Mouse (Mus musculus): Measurements from ENCODE around the gene Gm21985. TPM values are rescaled to one million over a fixed set of nuclear protein-coding genes. Genes with fewer than 3 reads are reported as not detected.

Gene Gm21985
- polyA plus RNA-seq, 1 experiment from 2014 or later = not detected

DNA sequence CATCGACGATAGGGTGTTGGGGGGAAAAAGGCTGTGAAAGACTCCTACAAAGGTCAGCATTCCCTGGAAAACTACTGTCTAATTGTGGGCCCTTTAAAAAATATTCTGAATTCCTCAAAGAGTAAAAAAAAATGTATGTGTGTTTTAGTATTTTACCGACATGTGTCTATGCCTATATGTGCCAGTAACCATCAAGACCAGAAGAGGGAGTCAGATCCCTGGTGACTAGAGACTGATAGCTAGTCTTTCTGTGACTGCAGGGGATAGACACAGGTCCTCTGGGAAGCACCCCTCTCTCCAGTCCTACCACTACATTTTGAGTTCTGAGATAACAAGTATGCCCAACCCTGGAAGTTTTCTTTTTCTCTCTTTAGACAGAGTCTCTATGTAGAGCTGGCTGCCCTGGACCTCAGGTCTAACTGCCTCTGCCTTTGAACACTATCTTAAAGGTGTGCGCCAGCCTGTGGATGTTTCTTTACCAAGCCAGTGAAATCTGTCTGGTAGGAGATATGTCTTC, 3.3 kb upstream of the Gm21985 start:
- TF ChIP-seq CTCF (IDR thresholded peaks at IDR 0.05; ENCODE audit: low read depth) = peak; percentile 71

DNA sequence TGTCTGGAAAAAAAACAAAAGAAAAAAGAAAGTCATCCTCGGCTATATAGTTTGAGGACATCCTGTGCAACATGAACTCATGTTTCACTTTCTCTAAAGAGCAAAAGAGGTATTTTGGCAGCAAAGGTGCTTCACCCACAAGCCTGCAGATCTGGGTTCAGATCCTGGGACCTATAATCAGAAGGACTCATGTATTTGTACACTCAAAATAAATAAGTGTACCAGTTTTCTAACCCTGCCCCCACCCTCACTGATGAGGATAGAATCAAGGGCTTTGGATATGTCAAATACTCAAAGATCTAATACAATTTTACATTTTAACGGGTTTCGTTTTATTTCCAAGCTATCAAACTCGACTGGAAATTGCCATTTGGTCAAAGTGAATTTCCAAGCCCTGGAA, 1.8 kb upstream of the Gm21985 start:
- no peak for ATAC-seq
- Histone ChIP-seq H3K27me3 (replicated peaks; ENCODE audit: control insufficient read depth, insufficient read depth, low read length) (no peaks in the 10 kb centered on the region), H3K36me3 (ENCODE audit: control insufficient read depth, insufficient read depth) (no peaks in the 10 kb centered on the region), H3K4me1 (replicated peaks; ENCODE audit: control insufficient read depth, insufficient read depth, low read length) (no peaks in the 10 kb centered on the region; the same call in 1 of the 2 replicates), H3K4me2 (replicated peaks; ENCODE audit: low read depth) (no peak overlapping the region), H3K27ac (ENCODE audit: low read depth, low read length) (no peak overlapping the region), H3K9ac (ENCODE audit: low read depth, low read length) (no peak overlapping the region), H3K9me3 (ENCODE audit: control insufficient read depth) (no peaks in the 10 kb centered on the region), H3K4me3 (ENCODE audit: low read depth, low read length) (no peak overlapping the region)
- WGBS = 78% methylated on average over 4 of the region's 4 CpGs
- TF ChIP-seq CTCF (IDR thresholded peaks at IDR 0.05; ENCODE audit: low read depth) = no peak

More for the DNA sequence above, 3.3 kb upstream of the Gm21985 start:
- H3K4me1 ChIP-seq (replicated peaks; ENCODE audit: control insufficient read depth, insufficient read depth, low read length) = no peaks in the 10 kb centered on the region; the same call in 1 of the 2 replicates
- H3K9me3 ChIP-seq (ENCODE audit: control insufficient read depth) = no peaks in the 10 kb centered on the region
- H3K27me3 ChIP-seq (replicated peaks; ENCODE audit: control insufficient read depth, insufficient read depth, low read length) = no peaks in the 10 kb centered on the region
- H3K36me3 ChIP-seq (ENCODE audit: control insufficient read depth, insufficient read depth) = no peaks in the 10 kb centered on the region
- H3K27ac ChIP-seq (ENCODE audit: low read depth, low read length) = no peak overlapping the region
- ATAC-seq = peak; percentile 12; the same call in 1 of the 2 replicates
- H3K4me3 ChIP-seq (ENCODE audit: low read depth, low read length) = peak overlapping the region; percentile 70
- WGBS = 27% methylated on average over 4 of the region's 4 CpGs
- H3K9ac ChIP-seq (ENCODE audit: low read depth, low read length) = peak overlapping the region; percentile 51; the same call in 1 of the 2 replicates
- peak overlapping the region; percentile 79 for H3K4me2 ChIP-seq (replicated peaks; ENCODE audit: low read depth)

DNA sequence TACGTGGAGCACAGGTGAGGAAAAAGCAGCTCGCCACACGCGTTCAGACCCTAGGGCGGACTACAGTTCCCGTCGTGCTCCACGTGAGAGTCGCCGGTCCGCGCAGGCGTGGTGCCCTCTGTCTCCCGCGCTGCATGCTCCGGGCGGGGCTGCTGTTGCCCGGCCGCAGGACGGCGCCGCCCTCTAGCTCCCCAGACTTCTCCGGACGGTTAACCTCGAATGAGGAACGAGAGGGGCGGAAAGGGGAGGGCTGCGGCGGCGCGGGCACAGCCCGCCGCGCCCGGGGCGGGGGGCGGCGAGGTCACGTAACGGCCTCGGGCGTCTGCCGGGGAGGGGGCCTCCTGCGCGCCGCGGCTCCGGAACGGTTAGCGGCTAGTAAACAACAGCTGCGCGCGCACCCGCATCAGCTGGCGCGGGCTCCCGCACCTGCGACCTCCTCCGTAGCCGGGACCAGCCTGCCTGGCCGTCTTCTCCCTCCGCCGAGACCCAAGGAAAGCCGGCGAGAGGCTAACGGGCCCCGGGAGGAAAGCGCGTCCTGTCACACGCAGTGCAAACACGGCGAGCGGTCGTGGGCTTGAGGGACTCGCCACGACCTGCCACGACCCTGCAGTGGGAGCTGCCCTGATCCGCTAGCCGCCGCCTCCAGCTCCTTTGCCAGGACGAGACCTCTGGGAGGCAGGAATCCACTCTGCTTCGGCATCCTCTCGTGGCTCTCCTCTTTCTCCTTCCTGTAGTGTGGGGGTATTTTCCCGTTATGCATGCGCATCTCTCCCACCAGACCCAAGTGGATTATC, 469 bp upstream of the Gm21985 start, which contains the start of gene Slc12a6:
Gene Slc12a6 (plus strand): TSS at position 378 of the 794 bp plus-strand sequence.
- Histone ChIP-seq H3K9ac (ENCODE audit: low read depth, low read length) (peak within 1 kb of the TSS; percentile 78), H3K4me1 (replicated peaks; ENCODE audit: control insufficient read depth, insufficient read depth, low read length) (no peaks in the 10 kb centered on the region; the same call in 1 of the 2 replicates), H3K27ac (ENCODE audit: low read depth, low read length) (peak within 1 kb of the TSS; percentile 86), H3K4me3 (ENCODE audit: low read depth, low read length) (peak within 1 kb of the TSS; percentile 90), H3K9me3 (ENCODE audit: control insufficient read depth) (no peaks in the 10 kb centered on the region), H3K4me2 (replicated peaks; ENCODE audit: low read depth) (peak within 1 kb of the TSS; percentile 87), H3K27me3 (replicated peaks; ENCODE audit: control insufficient read depth, insufficient read depth, low read length) (no peaks in the 10 kb centered on the region), H3K36me3 (ENCODE audit: control insufficient read depth, insufficient read depth) (no peaks in the 10 kb centered on the region)
- peak; percentile 95 for ATAC-seq
- WGBS = under 1% methylated on average over 68 of the region's 85 CpGs
- TF ChIP-seq CTCF (IDR thresholded peaks at IDR 0.05; ENCODE audit: low read depth) = peak; percentile 50

DNA sequence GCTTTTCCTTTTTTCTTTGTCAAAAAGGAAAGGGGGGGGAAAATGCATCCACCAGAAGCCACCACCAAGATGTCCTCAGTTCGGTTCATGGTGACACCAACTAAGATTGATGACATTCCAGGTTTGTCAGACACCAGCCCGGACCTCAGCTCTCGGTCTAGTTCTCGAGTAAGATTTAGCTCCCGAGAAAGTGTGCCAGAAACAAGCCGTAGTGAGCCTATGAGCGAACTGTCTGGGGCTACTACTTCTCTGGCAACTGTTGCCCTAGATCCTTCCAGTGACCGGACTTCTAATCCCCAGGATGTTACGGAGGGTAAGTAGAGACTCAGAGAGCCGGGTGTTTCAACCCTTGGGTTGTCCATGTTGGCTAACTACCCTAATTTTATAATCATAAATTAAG, 666 bp downstream of the Gm21985 start:
- H3K27me3 ChIP-seq (replicated peaks; ENCODE audit: control insufficient read depth, insufficient read depth, low read length) = no peaks in the 10 kb centered on the region
- H3K4me2 ChIP-seq (replicated peaks; ENCODE audit: low read depth) = peak overlapping the region; percentile 87
- ATAC-seq = no peak
- TF ChIP-seq CTCF (IDR thresholded peaks at IDR 0.05; ENCODE audit: low read depth) = no peak
- no peak overlapping the region for H3K27ac ChIP-seq (ENCODE audit: low read depth, low read length)
- no peaks in the 10 kb centered on the region for H3K36me3 ChIP-seq (ENCODE audit: control insufficient read depth, insufficient read depth)
- WGBS = 45% methylated on average over 10 of the region's 10 CpGs
- peak overlapping the region; percentile 90 for H3K4me3 ChIP-seq (ENCODE audit: low read depth, low read length)
- no peak overlapping the region for H3K9ac ChIP-seq (ENCODE audit: low read depth, low read length)
- no peaks in the 10 kb centered on the region; the same call in 1 of the 2 replicates for H3K4me1 ChIP-seq (replicated peaks; ENCODE audit: control insufficient read depth, insufficient read depth, low read length)
- H3K9me3 ChIP-seq (ENCODE audit: control insufficient read depth) = no peaks in the 10 kb centered on the region

DNA sequence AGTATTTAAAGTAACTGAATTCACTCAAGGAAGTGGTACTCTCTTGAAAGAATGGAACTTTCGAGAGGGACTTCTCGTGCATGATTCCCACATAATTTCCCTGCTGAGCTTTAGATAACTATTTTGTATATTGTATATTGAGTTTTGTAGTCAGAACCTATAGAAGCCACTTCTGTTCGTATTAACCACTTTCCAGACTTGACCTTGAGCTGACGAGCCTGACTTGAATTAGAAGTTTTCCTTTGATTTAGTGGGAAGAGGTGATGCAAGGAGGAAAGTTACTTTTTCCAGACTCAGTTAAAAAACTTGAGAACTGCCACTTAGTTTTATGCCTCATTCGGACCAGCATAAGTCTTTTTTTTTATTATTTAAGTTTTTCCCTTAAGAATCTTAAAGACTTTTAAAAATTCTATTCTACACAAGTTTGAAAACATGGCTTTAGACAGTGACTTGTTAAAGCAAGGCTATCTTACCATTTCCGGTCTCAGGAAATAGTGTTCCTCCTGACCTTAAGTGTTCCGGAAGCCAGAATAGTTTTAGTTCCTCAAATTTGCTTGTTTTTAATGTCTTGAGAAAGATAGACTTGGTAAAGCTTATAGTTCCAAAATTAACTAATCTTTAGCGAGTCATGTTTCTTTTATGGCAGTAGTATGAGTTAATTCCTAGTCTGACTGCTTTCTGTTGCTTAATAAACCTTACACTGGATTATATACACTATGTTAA, 1.6 kb downstream of the Gm21985 start:
- no peak for ATAC-seq
- H3K27me3 ChIP-seq (replicated peaks; ENCODE audit: control insufficient read depth, insufficient read depth, low read length) = no peaks in the 10 kb centered on the region
- peak overlapping the region; percentile 90; the same call in 1 of the 2 replicates for H3K4me3 ChIP-seq (ENCODE audit: low read depth, low read length)
- no peaks in the 10 kb centered on the region for H3K36me3 ChIP-seq (ENCODE audit: control insufficient read depth, insufficient read depth)
- WGBS = 72% methylated on average over 8 of the region's 8 CpGs
- no peaks in the 10 kb centered on the region for H3K9me3 ChIP-seq (ENCODE audit: control insufficient read depth)
- H3K9ac ChIP-seq (ENCODE audit: low read depth, low read length) = no peak overlapping the region
- H3K4me2 ChIP-seq (replicated peaks; ENCODE audit: low read depth) = peak overlapping the region; percentile 87; the same call in 1 of the 2 replicates
- H3K27ac ChIP-seq (ENCODE audit: low read depth, low read length) = no peak overlapping the region
- no peak for TF ChIP-seq CTCF (IDR thresholded peaks at IDR 0.05; ENCODE audit: low read depth)
- no peaks in the 10 kb centered on the region; the same call in 1 of the 2 replicates for H3K4me1 ChIP-seq (replicated peaks; ENCODE audit: control insufficient read depth, insufficient read depth, low read length)

DNA sequence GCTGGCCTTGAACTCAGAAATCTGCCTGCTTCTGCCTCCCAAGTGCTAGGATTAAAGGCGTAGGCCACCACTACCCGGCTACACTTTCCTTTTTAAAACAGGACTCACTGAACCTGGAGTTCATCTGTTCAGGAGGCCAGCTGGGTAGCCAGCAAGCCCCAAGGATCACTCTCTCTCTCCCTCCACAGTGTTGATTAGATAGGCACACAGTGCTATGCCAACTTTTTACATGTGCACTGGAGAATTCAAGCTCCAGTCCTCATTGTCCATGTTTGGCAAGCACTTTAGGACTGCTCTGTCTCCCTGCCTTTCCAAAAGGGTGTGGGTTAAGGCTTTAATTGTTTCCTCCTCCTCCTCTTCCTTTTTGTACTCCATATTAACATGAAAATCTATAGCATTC, 3.9 kb downstream of the Gm21985 start:
- no peak for ATAC-seq
- H3K4me2 ChIP-seq (replicated peaks; ENCODE audit: low read depth) = no peak overlapping the region
- no peak overlapping the region for H3K4me3 ChIP-seq (ENCODE audit: low read depth, low read length)
- TF ChIP-seq CTCF (IDR thresholded peaks at IDR 0.05; ENCODE audit: low read depth) = no peak
- H3K9me3 ChIP-seq (ENCODE audit: control insufficient read depth) = no peaks in the 10 kb centered on the region
- no peaks in the 10 kb centered on the region; the same call in 1 of the 2 replicates for H3K4me1 ChIP-seq (replicated peaks; ENCODE audit: control insufficient read depth, insufficient read depth, low read length)
- H3K27me3 ChIP-seq (replicated peaks; ENCODE audit: control insufficient read depth, insufficient read depth, low read length) = no peaks in the 10 kb centered on the region
- no peak overlapping the region for H3K9ac ChIP-seq (ENCODE audit: low read depth, low read length)
- 77% methylated on average over 2 of the region's 2 CpGs for WGBS
- no peaks in the 10 kb centered on the region for H3K36me3 ChIP-seq (ENCODE audit: control insufficient read depth, insufficient read depth)
- H3K27ac ChIP-seq (ENCODE audit: low read depth, low read length) = no peak overlapping the region
